Mouse (Mus musculus) retina, postnatal 1 day (tissue): ENCODE measurements around the gene Crb1.
A peak's percentile ranks its signal among the peaks of the same experiment; 100 is the strongest.
"Not testable (repeated sequence)": the region's sequence is repeated elsewhere in the genome, so short reads cannot be mapped to it uniquely, and the experiment has no call there.

Experiments
- DNase-seq: peaks from one replicate; pipeline ENCODE4 v3.0.0-alpha.2; 2012

The Crb1 gene

GRCm38 (mm10) chr1:139376638-139377286, at the start of gene Crb1:
Crb1 (minus strand) TSS chr1:139377100.
- DNase-seq, result peak; percentile 98

- peak; percentile 45 for DNase-seq
Measured at GRCm38 (mm10) chr1:139425006-139425405, 48.1 kb upstream of the Crb1 start.

GRCm38 (mm10) chr1:139423931-139424330, 47.0 kb upstream of the Crb1 start:
- peak; percentile 9 for DNase-seq

GRCm38 (mm10) chr1:139422941-139423340, 46.0 kb upstream of the Crb1 start:
- DNase-seq, result peak; percentile 36

GRCm38 (mm10) chr1:139421875-139422791, 45.2 kb upstream of the Crb1 start, which contains the start of gene Zbtb41:
Zbtb41 (plus strand) TSS chr1:139422288.
- peak; percentile 95 for DNase-seq

- no peak for DNase-seq
Measured at GRCm38 (mm10) chr1:139421521-139421874, 44.6 kb upstream of the Crb1 start.

GRCm38 (mm10) chr1:139413465-139413864, 36.6 kb upstream of the Crb1 start:
- DNase-seq, result no peak

- DNase-seq, result not testable (repeated sequence)
Measured at GRCm38 (mm10) chr1:139412365-139412764, 35.5 kb upstream of the Crb1 start.

GRCm38 (mm10) chr1:139407701-139408100, 30.8 kb upstream of the Crb1 start:
- DNase-seq, result no peak

GRCm38 (mm10) chr1:139405766-139406165, 28.9 kb upstream of the Crb1 start:
- no peak for DNase-seq

GRCm38 (mm10) chr1:139396589-139396988, 19.7 kb upstream of the Crb1 start:
- DNase-seq, result no peak

- peak; percentile 34 for DNase-seq
Measured at GRCm38 (mm10) chr1:139391747-139392146, 14.8 kb upstream of the Crb1 start.

- no peak for DNase-seq
Measured at GRCm38 (mm10) chr1:139379621-139379984, 2.7 kb upstream of the Crb1 start.

- DNase-seq, result peak; percentile 68
Measured at GRCm38 (mm10) chr1:139378861-139379620, 2.1 kb upstream of the Crb1 start.

GRCm38 (mm10) chr1:139375900-139376299, 1.0 kb downstream of the Crb1 start:
- peak; percentile 70 for DNase-seq

GRCm38 (mm10) chr1:139371341-139371740, 5.6 kb downstream of the Crb1 start:
- peak; percentile 91 for DNase-seq

- no peak for DNase-seq
Measured at GRCm38 (mm10) chr1:139348566-139348965, 28.3 kb downstream of the Crb1 start.

- peak; percentile 94 for DNase-seq
Measured at GRCm38 (mm10) chr1:139346602-139347371, 30.1 kb downstream of the Crb1 start.

GRCm38 (mm10) chr1:139346030-139346601, 30.8 kb downstream of the Crb1 start:
- DNase-seq, result no peak

- DNase-seq, result peak; percentile 76
Measured at GRCm38 (mm10) chr1:139340178-139340859, 36.6 kb downstream of the Crb1 start.

- DNase-seq, result no peak
Measured at GRCm38 (mm10) chr1:139336997-139337396, 39.9 kb downstream of the Crb1 start.
